Mouse (Mus musculus): ENCODE data around the gene Gas7.

Gas7 gene

GRCm38 (mm10) chr11:67627179-67627578 is 171.9 kb downstream of the Gas7 start:
- CTCF ChIA-PET: no interaction called here

GRCm38 (mm10) chr11:67628522-67628921 is 173.3 kb downstream of the Gas7 start:
- CTCF ChIA-PET: no interaction called here

DNA sequence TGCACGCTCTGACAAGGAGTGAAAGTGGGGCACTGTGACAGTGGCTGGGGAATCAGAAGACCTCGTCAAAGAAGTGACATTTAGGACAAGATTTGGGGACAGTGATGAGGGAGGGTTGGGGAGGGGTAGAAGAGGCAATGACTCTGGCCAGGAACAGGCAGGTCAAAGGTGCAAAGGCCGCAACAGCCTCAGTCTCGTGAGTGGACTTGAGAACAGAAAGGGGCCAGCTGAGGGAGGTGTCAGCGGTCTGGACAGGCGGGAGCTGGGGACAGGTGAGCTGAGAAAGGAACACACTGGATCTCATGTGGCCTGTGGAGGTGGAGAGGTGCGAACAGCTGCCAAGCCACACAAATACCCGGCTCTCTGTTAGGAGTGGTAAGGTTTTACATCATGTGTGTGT is 177.7 kb downstream of the Gas7 start:
- CTCF ChIA-PET: no interaction called here

- CTCF ChIA-PET: no interaction called here
Measured at GRCm38 (mm10) chr11:67633620-67634229, 178.5 kb downstream of the Gas7 start.

GRCm38 (mm10) chr11:67636201-67636600 is 181.0 kb downstream of the Gas7 start:
- CTCF ChIA-PET: no interaction called here

GRCm38 (mm10) chr11:67636905-67637586 is 181.8 kb downstream of the Gas7 start:
- CTCF ChIA-PET: no interaction called here

- CTCF ChIA-PET: no interaction called here
Measured at GRCm38 (mm10) chr11:67638401-67638800, 183.2 kb downstream of the Gas7 start.

DNA sequence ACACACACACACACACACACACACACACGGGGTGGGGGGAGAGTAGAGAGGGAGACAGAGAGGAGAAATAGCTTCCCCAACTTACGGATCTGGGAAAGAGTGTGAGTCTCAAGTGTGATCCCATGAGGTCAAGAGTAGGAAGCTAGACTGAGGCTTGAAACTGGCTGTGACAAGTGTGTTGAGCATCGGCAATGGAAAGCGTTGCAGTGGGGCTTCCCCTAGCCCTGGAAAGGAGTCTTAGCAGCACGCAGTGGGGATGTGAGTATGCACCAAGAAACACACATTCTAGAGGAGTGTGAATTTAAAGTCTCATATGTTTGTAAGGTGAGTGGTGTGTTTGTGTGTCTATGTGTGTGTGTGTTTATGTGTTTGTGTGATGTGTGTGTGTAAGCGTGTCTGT is 185.1 kb downstream of the Gas7 start:
- CTCF ChIA-PET: no interaction called here

GRCm38 (mm10) chr11:67642421-67642820 is 187.2 kb downstream of the Gas7 start:
- CTCF ChIA-PET: no interaction called here

DNA sequence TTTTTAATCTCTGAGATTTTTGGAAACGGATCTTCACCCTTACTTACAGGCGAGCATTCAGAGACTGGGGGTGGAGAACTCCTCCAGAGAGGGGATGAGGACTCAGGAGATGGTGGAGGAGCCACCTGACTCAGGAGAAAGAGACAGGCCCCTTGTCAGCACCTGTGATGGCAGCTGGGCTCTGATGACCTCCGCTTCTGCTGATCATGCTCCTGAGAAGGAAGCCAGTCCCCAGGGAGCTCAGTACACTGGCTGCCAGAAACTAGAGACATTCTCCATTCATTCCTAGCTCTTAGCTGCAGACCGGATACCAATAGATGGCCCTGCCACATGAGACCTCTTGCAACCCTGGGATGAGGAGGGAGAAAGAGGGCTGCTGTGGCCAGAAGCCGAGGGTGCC is 187.6 kb downstream of the Gas7 start:
- CTCF ChIA-PET: no interaction called here

DNA sequence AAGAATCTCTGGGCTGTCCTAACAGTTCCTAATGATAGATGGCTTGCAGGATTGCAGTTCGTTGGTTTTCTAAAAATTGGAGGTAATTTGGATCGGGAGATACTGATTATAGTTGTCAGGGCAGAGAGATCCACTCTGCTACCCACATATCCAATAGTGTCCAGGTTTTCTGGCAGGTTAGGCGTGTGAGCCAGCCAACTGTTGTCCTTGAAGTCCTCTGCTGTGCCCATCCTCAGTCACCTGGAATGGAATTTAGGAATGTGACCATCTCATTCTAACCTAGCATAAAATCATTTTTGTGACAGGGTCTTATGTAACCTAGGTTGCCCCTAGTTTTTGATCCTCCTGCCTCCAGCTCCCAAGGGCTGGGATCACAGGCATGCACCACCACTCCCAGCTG is 188.2 kb downstream of the Gas7 start:
- CTCF ChIA-PET: no interaction called here

- CTCF ChIA-PET: interaction anchor here (0.6 kb wide), 1 partner anchor 193 kb away, joined by 9 read pairs; no protein-coding TSS in a partner anchor
Measured at GRCm38 (mm10) chr11:67644632-67645149, 189.5 kb downstream of the Gas7 start.

DNA sequence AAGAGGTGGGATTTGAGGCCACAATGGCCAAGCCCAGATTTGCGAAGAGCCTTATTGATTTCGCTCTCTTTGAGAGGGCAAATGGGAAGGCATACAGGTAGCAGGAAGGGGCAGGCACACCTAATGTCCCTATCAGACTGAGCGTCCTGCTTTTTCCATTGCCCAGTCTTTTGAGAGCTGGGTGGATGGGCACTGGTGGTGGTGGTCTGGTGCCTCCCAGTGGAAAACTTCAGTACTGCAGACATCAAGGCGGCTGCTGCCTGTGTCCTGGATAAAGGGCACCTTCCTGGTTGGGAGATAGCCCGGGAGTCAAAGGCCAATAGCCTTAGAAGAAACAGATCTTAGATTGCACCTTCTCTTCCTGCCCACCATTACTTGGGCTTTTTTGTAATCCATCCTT is 192.5 kb downstream of the Gas7 start:
- CTCF ChIA-PET: no interaction called here

DNA sequence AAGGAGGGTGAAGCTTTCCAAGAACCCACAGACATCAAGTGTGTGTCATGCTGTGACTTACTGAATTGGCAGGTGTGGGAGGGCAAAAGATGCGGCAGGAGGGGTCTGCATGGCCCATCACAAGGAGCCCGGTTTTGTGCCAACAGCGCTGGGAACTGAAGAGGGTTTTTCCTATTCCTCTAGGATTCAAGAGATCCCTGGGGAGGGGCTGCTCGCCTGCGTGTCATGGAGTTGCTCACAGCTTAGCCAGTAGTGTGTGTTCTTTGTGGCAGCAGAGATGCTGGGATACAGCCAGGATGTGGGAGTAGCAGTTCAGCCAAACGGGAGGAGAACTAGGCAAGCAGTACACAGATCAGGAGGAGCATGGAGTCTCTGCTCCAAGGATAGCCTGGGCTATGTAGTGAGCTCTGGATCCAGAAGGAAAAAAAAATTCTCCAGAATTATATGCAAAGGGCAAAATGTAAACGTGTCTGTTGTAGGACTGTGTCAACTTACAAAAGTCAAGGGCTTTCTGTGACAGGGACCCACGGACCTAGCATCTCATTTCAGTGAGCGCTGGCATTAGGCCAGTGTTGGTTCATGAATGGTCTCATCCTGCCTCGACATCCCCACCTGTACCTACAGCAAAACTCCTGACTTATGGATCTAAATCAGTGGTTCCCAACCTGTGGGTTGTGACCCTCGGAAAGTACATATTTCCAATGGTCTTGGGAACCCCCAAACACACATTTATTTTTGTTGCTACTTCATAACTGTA is 193.6 kb downstream of the Gas7 start:
- CTCF ChIA-PET: interaction anchor here (0.6 kb wide), 1 partner anchor 80 kb away, joined by 7 read pairs; no protein-coding TSS in a partner anchor

DNA sequence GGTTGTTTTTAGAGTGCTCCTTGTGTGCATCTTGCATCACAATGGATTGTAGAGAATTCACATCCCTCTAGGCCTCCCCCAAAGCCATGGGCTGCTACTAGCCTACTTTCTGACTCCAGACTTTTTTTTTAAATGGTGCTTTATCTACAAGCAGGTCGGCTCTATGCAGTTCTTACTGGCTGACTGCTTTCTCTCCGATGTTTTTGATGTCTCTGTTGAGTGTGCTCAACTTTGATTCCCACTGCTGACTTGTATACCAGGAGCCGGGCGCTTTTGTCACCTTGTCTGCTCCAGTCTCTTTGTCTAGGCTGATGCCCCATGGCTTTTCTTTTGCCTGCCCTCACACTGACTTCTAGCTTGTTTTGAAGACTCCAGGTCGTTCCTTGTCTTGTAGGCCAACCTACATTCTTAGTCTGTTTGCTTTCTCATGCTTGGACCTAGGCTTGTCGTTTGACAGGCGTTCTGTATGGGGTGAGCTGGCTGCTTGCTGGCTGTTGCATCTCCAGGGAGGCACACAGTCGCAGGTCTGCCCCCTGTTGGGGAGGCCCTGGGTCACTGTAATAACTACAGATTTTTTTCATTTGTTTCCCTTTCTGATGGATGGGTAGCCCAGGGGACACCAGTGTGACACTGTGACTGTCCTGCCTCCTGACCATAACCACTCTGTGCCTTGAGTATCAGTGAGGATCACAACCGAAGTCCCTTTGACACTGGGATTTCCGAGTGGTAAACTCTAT is 194.9 kb downstream of the Gas7 start:
- CTCF ChIA-PET: no interaction called here

DNA sequence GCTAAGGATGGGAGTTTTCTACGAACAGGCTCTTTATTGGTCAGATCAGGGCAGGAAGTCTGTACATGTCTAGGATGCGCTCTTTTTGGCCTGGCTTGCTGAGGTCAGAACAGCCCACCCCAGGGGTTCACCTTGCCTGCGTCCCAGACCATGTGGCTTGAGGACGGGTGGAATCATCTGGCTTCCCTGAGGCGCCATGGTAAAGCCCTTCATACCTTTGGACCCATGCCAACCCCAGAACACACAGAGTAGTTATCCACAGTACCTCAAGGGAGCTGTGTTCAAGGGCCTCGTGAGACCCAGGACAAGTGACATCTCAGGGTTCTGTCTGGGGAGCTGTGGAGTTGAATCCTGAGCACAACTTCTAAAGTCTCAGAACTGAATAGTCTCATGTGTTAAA is 196.5 kb downstream of the Gas7 start:
- CTCF ChIA-PET: interaction anchor here (0.9 kb wide), 1 partner anchor 25 kb away, joined by 14 read pairs; no protein-coding TSS in a partner anchor

DNA sequence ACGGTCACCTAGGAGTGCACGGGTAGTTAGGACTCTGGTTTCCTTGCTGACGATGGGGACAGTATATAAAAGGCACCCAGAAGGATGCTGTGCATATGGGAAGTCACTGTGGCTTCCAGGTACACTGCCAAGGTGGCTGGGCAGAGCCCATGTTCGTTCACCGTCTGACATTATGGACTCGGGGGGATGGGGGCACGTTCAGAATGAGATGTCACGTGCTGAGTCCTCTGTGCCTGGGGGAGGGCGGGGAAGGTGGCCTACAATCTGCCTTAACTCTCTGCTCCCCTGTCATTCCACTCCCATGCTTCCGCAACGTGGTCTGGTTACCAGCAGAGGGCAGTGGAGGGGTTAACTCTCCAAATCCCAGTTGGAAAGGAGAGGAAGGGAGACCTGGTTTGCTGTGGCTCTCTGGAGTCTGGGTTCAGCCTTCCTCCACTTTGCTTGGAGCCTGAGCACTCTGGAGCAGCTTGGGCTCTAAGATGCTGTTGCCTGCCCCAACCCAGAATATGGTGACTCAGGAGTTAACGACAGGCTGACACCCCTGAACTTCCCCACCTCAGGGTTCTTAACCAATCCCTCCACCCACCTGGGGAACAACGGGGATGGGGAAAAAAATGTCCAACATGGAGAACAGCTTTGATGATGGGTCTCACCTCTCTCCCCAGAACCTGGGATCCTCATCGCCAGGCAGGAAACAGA is 197.1 kb downstream of the Gas7 start:
- CTCF ChIA-PET: interaction anchor here (0.9 kb wide), 1 partner anchor 24 kb away, joined by 14 read pairs; no protein-coding TSS in a partner anchor

DNA sequence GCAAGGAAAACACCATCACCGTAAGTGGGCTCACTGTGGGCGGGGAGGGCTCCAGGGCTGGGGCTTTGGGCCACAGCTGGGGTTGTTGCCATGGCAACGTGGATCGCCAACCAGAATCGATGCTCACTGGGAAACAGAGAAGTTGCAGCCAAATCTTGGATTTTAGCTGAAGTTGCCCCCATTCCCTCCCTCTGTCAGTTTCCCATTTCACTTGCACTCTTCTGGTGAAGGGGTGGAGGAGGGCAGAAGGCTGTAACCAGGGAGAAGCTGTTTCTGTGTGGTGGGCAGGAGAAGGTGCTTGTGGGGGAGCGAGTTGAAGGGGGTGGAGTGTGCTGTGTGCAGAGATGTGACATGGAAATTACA is 197.6 kb downstream of the Gas7 start:
- CTCF ChIA-PET: no interaction called here

- CTCF ChIA-PET: no interaction called here
Measured at GRCm38 (mm10) chr11:67653521-67654090, 198.4 kb downstream of the Gas7 start.

GRCm38 (mm10) chr11:67654514-67654913 is 199.3 kb downstream of the Gas7 start:
- CTCF ChIA-PET: no interaction called here

Measured in spleen, embryonic (tissue).